Mouse (Mus musculus): ENCODE measurements around the gene Zc3h8. TPM values are rescaled to one million over a fixed set of nuclear protein-coding genes. Genes with fewer than 3 reads are reported as not detected.

Gene Zc3h8
- polyA plus RNA-seq, 2 experiments from 2014 or later = 6.4 to 8.7 TPM

GRCm38 (mm10) chr2:128890661-128891335 lies 53.1 kb downstream of the Zc3h8 start:
- ATAC-seq = no peak

GRCm38 (mm10) chr2:128887866-128888550 lies 55.9 kb downstream of the Zc3h8 start:
- no peak for ATAC-seq

- ATAC-seq = no peak
Observed at GRCm38 (mm10) chr2:128885225-128885811, 58.6 kb downstream of the Zc3h8 start.

DNA sequence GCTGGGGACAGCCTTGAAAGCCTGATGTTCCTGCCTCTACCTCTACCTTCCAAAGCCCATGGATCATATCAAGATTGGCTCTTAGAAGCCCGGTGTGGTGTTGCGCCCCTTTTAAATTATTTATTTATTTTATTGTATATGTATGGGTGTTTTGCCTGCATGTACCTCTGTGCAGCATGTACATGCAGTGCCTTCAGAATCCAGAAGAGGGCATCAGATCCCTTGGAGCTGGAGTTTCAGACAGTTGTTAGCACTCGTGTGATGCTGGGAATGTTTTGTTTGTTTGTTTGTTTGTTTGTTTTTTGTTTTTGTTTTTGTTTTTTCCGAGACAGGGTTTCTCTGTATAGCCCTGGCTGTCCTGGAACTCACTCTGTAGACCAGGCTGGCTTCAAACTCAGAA lies 62.6 kb downstream of the Zc3h8 start:
- no peak for ATAC-seq

Other genes starting within 250 kb of the Zc3h8 start
- gene Mertk, start 245.1 kb downstream of the Zc3h8 start, polyA plus RNA-seq (2017; shearing (Covaris generic)) = under 1 TPM; 0.15 to 0.51 TPM
- gene Tmem87b, start 126.0 kb downstream of the Zc3h8 start, polyA plus RNA-seq (2017; shearing (Covaris generic)) = 10 to 100 TPM; 18.4 to 22.1 TPM
- not detected for gene Fbln7, start 81.1 kb downstream of the Zc3h8 start, polyA plus RNA-seq (2017; shearing (Covaris generic))
- gene Zc3h6, start 23.3 kb upstream of the Zc3h8 start, polyA plus RNA-seq (2017; shearing (Covaris generic)) = 10 to 100 TPM in 1 of 2 experiments, 1 to 10 TPM in 1; 9.6 to 11.9 TPM
- gene Gm10762, start 23.6 kb upstream of the Zc3h8 start, polyA plus RNA-seq (2017; shearing (Covaris generic)) = 1 to 10 TPM; 1.7 to 2.2 TPM
- gene Vinac1, start 104.1 kb upstream of the Zc3h8 start, polyA plus RNA-seq (2017; shearing (Covaris generic)) = not detected
- 1 to 10 TPM; 2.2 to 2.4 TPM for gene Ttl, start 121.9 kb upstream of the Zc3h8 start, polyA plus RNA-seq (2017; shearing (Covaris generic))
- gene Polr1b, start 156.9 kb upstream of the Zc3h8 start, polyA plus RNA-seq (2017; shearing (Covaris generic)) = 10 to 100 TPM; 16.3 to 32.3 TPM
- gene Chchd5, start 185.6 kb upstream of the Zc3h8 start, polyA plus RNA-seq (2017; shearing (Covaris generic)) = 10 to 100 TPM; 31.0 to 40.3 TPM

Data from CD4-positive, CD25-positive, alpha-beta regulatory T cell, adult 4 months (primary cell).